Mouse (Mus musculus): ENCODE measurements around the gene Olfr648.

- no peak for TF ChIP-seq POLR2A (IDR thresholded peaks at IDR 0.05; ENCODE audit: low read depth, low read length)
- no peak for TF ChIP-seq CTCF (conservative IDR thresholded peaks at IDR 0.05; ENCODE audit: insufficient read depth, insufficient read length, low read depth, low read length)
These were observed 34.7 kb upstream of the Olfr648 start for GRCm38 (mm10) chr7:104217881-104218280.

Measured in kidney, adult 2 months (tissue).